Mouse (Mus musculus) C2C12 (cell line): ENCODE data around the gene Slc39a11. TPM values are rescaled to one million over a fixed set of nuclear protein-coding genes. Genes with fewer than 3 reads are reported as not detected.

Experiments used
- H3K27me3 ChIP-seq: one replicate; pipeline ENCODE4 v1.6.1; 2011; ENCODE audit not compliant: control insufficient read depth, insufficient read depth, insufficient read length
- H3K36me3 ChIP-seq: one replicate; pipeline ENCODE4 v1.6.1; 2011; ENCODE audit not compliant: control insufficient read depth, insufficient read depth
- H3K4me3 ChIP-seq: one replicate; pipeline ENCODE4 v1.5.1; 2011; ENCODE audit warnings: mild to moderate bottlenecking, control low read depth; ENCODE audit not compliant: poor library complexity, insufficient read depth, severe bottlenecking
- H3K79me2 ChIP-seq: one replicate; pipeline ENCODE4 v1.6.1; 2011; ENCODE audit not compliant: control insufficient read depth, insufficient read depth
- H3K79me3 ChIP-seq: one replicate; pipeline ENCODE4 v1.6.1; 2011; ENCODE audit warnings: low read depth, control low read depth
- H3ac ChIP-seq: one replicate; pipeline ENCODE3; 2011; ENCODE audit warnings: low read depth; ENCODE audit not compliant: control insufficient read depth, insufficient read length
- CEBPB ChIP-seq: IDR thresholded peaks from one replicate; pipeline ENCODE4 v1.6.1; 2011; ENCODE audit warnings: low read depth, mild to moderate bottlenecking, control low read depth, moderate library complexity
- CTCF ChIP-seq: IDR thresholded peaks from one replicate; pipeline ENCODE4 v1.5.1; 2011; ENCODE audit not compliant: control insufficient read depth, insufficient read depth, insufficient read length
- FOSL1 ChIP-seq: IDR thresholded peaks from one replicate; pipeline ENCODE4 v1.8.0; 2011; ENCODE audit warnings: mild to moderate bottlenecking, low read length; ENCODE audit not compliant: poor library complexity, insufficient read depth, severe bottlenecking
- MAX ChIP-seq: IDR thresholded peaks from one replicate; pipeline ENCODE4 v1.6.1; 2011; ENCODE audit warnings: mild to moderate bottlenecking, control low read depth
- MYOD1 ChIP-seq: IDR thresholded peaks from one replicate; pipeline ENCODE4 v1.6.1; 2011; ENCODE audit warnings: low read depth; ENCODE audit not compliant: control insufficient read depth, insufficient read length
- MYOG ChIP-seq: IDR thresholded peaks from one replicate; pipeline ENCODE4 v1.6.1; 2011; ENCODE audit not compliant: control insufficient read depth, insufficient read length; ENCODE audit errors: extremely low read depth
- USF1 ChIP-seq: IDR thresholded peaks from one replicate; pipeline ENCODE4 v1.6.1; 2011; ENCODE audit warnings: low read depth, mild to moderate bottlenecking, control low read depth, moderate library complexity
- polyA plus RNA-seq: library from polyadenylated mRNA; unstranded; fragments of >200 nt; fragmentation: generic; extraction: Trizol; gene quantifications from one replicate; pipeline ENCODE4 v1.2.1, GENCODE M21; 2012; ENCODE audit warnings: missing spikeins

The Slc39a11 gene
- polyA plus RNA-seq, 1 experiment: 10.0 TPM

- H3ac ChIP-seq: no peak overlapping the region
- H3K79me2 ChIP-seq: no peaks in the 10 kb centered on the region
- no peaks in the 10 kb centered on the region for H3K36me3 ChIP-seq
- H3K79me3 ChIP-seq: no peaks in the 10 kb centered on the region
- no peak overlapping the region for H3K4me3 ChIP-seq
- TF ChIP-seq FOSL1: no peak
- no peak for TF ChIP-seq MAX
- TF ChIP-seq CEBPB: no peak
- no peak for TF ChIP-seq USF1
- TF ChIP-seq MYOG: no peak
- TF ChIP-seq CTCF: no peak
- no peak for TF ChIP-seq MYOD1
- no peaks in the 10 kb centered on the region for H3K27me3 ChIP-seq
Measured at GRCm38 (mm10) chr11:113422598-113422997, 227.3 kb downstream of the Slc39a11 start.

- H3K79me3 ChIP-seq: no peaks in the 10 kb centered on the region
- no peaks in the 10 kb centered on the region for H3K27me3 ChIP-seq
- no peak overlapping the region for H3K4me3 ChIP-seq
- no peak overlapping the region for H3ac ChIP-seq
- H3K36me3 ChIP-seq: no peaks in the 10 kb centered on the region
- H3K79me2 ChIP-seq: no peaks in the 10 kb centered on the region
- TF ChIP-seq USF1: no peak
- TF ChIP-seq MAX: no peak
- TF ChIP-seq FOSL1: no peak
Measured at GRCm38 (mm10) chr11:113418921-113419655, 230.8 kb downstream of the Slc39a11 start.

DNA sequence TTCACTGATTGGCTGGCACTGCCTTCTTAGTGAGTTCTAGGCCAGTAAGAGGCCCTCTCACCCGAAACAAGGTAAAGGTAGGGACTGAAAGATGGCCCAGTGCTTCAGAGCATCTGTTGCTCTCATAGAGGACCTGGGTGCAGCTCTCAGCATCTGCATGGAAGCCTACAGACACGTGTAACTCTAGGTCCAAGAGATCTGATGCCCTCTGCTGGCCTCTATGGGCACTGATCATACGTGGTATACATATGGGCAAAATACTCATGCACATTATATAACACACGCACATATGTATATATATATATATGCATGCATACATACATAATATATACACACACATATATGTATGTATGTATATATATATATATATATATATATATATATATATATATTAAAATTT is 231.9 kb downstream of the Slc39a11 start:
- H3K79me2 ChIP-seq: no peaks in the 10 kb centered on the region
- no peak overlapping the region for H3ac ChIP-seq
- no peak for TF ChIP-seq MYOG
- no peak for TF ChIP-seq CTCF
- TF ChIP-seq FOSL1: no peak
- no peak for TF ChIP-seq MYOD1
- no peak for TF ChIP-seq CEBPB
- no peak for TF ChIP-seq USF1
- H3K4me3 ChIP-seq: no peak overlapping the region
- H3K36me3 ChIP-seq: no peaks in the 10 kb centered on the region
- H3K27me3 ChIP-seq: no peaks in the 10 kb centered on the region
- no peaks in the 10 kb centered on the region for H3K79me3 ChIP-seq

DNA sequence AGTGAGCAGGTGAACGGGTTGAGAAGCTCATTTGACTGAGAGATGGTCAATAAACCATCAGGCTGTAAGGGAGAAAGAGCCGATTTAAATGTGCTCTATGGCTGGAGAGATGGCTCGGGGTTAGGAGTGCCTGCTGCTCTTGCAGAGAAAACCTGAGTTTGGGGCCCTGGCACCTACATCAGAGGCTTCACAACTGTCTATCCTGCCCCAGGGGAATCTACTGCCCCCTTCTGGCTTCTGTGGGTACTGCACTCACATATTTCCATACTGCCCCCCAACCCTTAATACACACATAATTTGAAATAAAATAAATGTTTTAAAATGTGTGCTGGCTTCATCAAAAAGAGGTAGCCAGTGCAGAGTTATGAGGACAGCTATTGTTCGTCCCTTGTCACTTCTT is 237.3 kb downstream of the Slc39a11 start:
- Histone ChIP-seq H3ac (no peak overlapping the region), H3K79me3 (no peaks in the 10 kb centered on the region), H3K79me2 (no peaks in the 10 kb centered on the region), H3K4me3 (no peak overlapping the region), H3K36me3 (no peaks in the 10 kb centered on the region), H3K27me3 (no peaks in the 10 kb centered on the region)
- TF ChIP-seq USF1 (no peak), MYOG (no peak), MYOD1 (no peak), CEBPB (no peak), FOSL1 (no peak), MAX (no peak), CTCF (no peak)

DNA sequence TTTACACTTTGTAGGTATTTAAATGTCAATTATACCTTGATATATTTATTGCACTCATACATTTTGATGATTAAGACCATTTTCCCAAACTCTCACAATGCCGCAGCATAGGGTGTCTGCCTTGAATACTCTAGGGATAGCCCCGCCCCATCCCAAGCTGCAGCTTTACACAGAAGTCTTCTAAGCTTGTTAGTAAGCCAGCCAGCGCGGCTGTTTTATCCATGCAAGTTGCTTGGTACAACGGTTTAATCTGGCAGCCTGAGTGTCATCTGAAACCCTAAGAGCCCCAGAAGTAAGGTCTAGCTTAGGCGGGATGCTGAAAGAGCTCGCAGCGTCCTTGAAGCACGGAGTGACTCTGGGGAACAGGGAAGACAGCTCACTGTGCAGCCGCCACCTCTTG is 238.1 kb downstream of the Slc39a11 start:
- H3K27me3 ChIP-seq: no peaks in the 10 kb centered on the region
- no peaks in the 10 kb centered on the region for H3K79me2 ChIP-seq
- H3K79me3 ChIP-seq: no peaks in the 10 kb centered on the region
- H3ac ChIP-seq: no peak overlapping the region
- no peak overlapping the region for H3K4me3 ChIP-seq
- H3K36me3 ChIP-seq: no peaks in the 10 kb centered on the region
- TF ChIP-seq CTCF (no peak), MYOD1 (no peak), CEBPB (no peak), FOSL1 (no peak), MAX (no peak), USF1 (no peak), MYOG (no peak)

DNA sequence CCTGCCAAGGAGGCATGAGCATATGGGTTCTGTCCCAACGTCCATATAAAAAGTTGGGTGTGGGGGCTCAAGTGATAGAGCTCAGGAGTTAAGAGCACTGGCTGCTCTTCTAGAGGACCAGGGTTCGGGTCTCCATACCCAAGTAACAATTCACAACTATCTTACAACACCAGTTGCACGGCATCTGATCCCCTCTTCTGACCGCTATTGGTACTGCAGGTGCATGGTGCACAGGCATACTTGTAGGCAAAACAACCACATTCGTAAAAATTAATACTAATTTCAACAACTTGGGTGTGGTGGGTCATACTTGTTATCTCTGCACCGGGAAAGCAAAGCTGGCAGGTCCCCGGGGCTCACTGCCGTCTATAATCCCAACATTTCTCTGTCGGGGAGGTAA is 240.8 kb downstream of the Slc39a11 start:
- no peak overlapping the region for H3ac ChIP-seq
- no peaks in the 10 kb centered on the region for H3K79me2 ChIP-seq
- no peak overlapping the region for H3K4me3 ChIP-seq
- no peaks in the 10 kb centered on the region for H3K36me3 ChIP-seq
- no peak for TF ChIP-seq CTCF
- no peak for TF ChIP-seq CEBPB
- no peak for TF ChIP-seq MYOG
- TF ChIP-seq MAX: no peak
- no peak for TF ChIP-seq FOSL1
- TF ChIP-seq USF1: no peak
- TF ChIP-seq MYOD1: no peak
- H3K27me3 ChIP-seq: no peaks in the 10 kb centered on the region
- no peaks in the 10 kb centered on the region for H3K79me3 ChIP-seq
